In genomic region chr12:39645581-39645980, GRCm38 (mm10) we compare ENCODE assay signal across 19 mouse cellular contexts.
"Had no signal": no experiment of that assay in that cellular context is flagged by ENCODE, and none has a peak within 500 bp of the region (broad histone marks: within the 10 kb centered on the region; RNA-seq: fewer than 3 reads in every experiment).

No protein-coding gene starts in this region.

- H3K27me3 ChIP-seq: liver, embryonic 13.5 days; liver, embryonic 15.5 days; lung, embryonic 15.5 days; megakaryocyte, embryonic 14.5 days; midbrain, embryonic 13.5 days; neural tube, embryonic 12.5 days; stomach, embryonic 15.5 days had no signal

- H3K9ac ChIP-seq: liver, embryonic 13.5 days; liver, embryonic 15.5 days; liver, postnatal 0 days; lung, embryonic 15.5 days; midbrain, embryonic 13.5 days; neural tube, embryonic 12.5 days; stomach, embryonic 15.5 days had no signal

- H3K36me3 ChIP-seq: liver, embryonic 13.5 days; liver, embryonic 15.5 days; lung, embryonic 15.5 days; midbrain, embryonic 13.5 days; neural tube, embryonic 12.5 days; stomach, embryonic 15.5 days had no signal

- H3K27ac ChIP-seq: liver, embryonic 13.5 days; liver, embryonic 15.5 days; lung, embryonic 15.5 days; macrophage; midbrain, embryonic 13.5 days; neural tube, embryonic 12.5 days; stomach, embryonic 15.5 days; stomach, postnatal 0 days had no signal

- ATAC-seq: liver, postnatal 0 days; lung, postnatal 0 days; midbrain, embryonic 13.5 days; midbrain, embryonic 16.5 days had no signal

- DNase-seq: liver, embryonic 13.5 days; liver, postnatal 0 days; lung, adult 2 months; lung, postnatal 14 days; lung, postnatal 36 days; right cerebral cortex, postnatal 14 days; thymus, adult 2 months; thymus, postnatal 25 days; thymus, postnatal 4 days had no signal

- H3K9me3 ChIP-seq: liver, embryonic 13.5 days; liver, embryonic 15.5 days; lung, embryonic 15.5 days; megakaryocyte, embryonic 14.5 days; midbrain, embryonic 13.5 days; neural tube, embryonic 12.5 days; stomach, embryonic 15.5 days had no signal

- H3K4me3 ChIP-seq: liver, embryonic 13.5 days; liver, embryonic 15.5 days; lung, embryonic 15.5 days; megakaryocyte, embryonic 14.5 days; midbrain, embryonic 13.5 days; neural tube, embryonic 12.5 days; stomach, embryonic 15.5 days had no signal

- H3K4me1 ChIP-seq: liver, embryonic 13.5 days; liver, embryonic 15.5 days; lung, embryonic 15.5 days; megakaryocyte, embryonic 14.5 days; neural tube, embryonic 12.5 days; stomach, embryonic 15.5 days had no signal

- H3K4me2 ChIP-seq: liver, embryonic 13.5 days; liver, embryonic 15.5 days; lung, embryonic 15.5 days; midbrain, embryonic 13.5 days; neural tube, embryonic 12.5 days; stomach, embryonic 15.5 days had no signal
